Mouse (Mus musculus): Measurements from ENCODE around the gene Rassf6. TPM values are rescaled to one million over a fixed set of nuclear protein-coding genes. Genes with fewer than 3 reads are reported as not detected.
"Not testable (repeated sequence)": the region's sequence is repeated elsewhere in the genome, so short reads cannot be mapped to it uniquely, and the experiment has no call there.

Gene Rassf6
- total RNA-seq, 2 experiments from 2014 or later = 1.0 to 1.7 TPM

- intact Hi-C loops (cut with DNase I) = no loop called here
- DNase-seq (ENCODE audit: low spot score in 2 of 2) = no peak
These were observed 11.9 kb downstream of the Rassf6 start for GRCm38 (mm10) chr5:90628530-90628929.

DNA sequence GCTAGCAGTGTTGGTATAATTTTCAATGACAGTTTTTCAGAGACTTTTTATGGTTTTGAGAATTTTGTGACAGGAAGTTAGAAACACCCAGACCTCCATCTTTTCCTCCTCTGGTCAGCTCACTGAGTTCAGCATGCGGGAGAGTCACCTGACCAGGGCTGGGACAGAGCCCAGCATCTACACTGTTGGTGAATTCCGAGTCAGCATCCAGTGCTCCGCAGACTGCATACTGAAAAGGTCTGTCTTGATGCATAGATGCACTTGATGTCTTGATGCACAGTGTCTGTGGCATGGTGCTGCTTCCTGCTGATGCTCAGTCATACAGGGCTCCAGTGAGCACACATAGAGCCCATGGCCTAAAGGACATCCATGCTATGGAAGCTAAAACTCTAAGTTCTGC is 12.4 kb downstream of the Rassf6 start:
- intact Hi-C loops (cut with DNase I) = no loop called here

GRCm38 (mm10) chr5:90627423-90627822 is 13.0 kb downstream of the Rassf6 start:
- intact Hi-C loops (cut with DNase I) = no loop called here
- no peak for DNase-seq (ENCODE audit: low spot score in 2 of 2)

More for the DNA sequence above, 12.4 kb downstream of the Rassf6 start:
- no peak for DNase-seq (ENCODE audit: low spot score in 2 of 2)

- no peak for DNase-seq (ENCODE audit: low spot score in 2 of 2)
- intact Hi-C loops (cut with DNase I) = no loop called here
These were observed 15.6 kb downstream of the Rassf6 start for GRCm38 (mm10) chr5:90624708-90625425.

DNA sequence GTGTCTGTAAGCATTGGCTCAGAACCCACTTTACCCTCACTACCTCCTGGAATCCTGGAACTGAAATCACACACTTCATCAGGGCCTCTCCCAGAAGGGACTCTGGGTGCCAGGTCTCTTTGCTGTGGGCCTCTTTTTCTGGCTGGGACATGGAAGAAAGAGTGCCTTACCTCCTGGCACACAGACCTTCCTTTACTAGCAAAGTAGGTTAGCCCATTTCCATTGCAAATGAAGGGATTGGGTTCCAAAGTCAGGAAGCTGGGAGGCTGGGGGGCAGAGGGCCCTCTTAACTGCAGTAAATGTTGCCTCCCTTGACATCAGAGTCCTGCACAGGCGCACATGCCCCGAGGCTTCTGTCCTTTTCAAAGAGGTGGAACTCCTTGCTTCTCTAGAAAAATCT is 17.2 kb downstream of the Rassf6 start:
- intact Hi-C loops (cut with DNase I) = no loop called here
- no peak for DNase-seq (ENCODE audit: low spot score in 2 of 2)

DNA sequence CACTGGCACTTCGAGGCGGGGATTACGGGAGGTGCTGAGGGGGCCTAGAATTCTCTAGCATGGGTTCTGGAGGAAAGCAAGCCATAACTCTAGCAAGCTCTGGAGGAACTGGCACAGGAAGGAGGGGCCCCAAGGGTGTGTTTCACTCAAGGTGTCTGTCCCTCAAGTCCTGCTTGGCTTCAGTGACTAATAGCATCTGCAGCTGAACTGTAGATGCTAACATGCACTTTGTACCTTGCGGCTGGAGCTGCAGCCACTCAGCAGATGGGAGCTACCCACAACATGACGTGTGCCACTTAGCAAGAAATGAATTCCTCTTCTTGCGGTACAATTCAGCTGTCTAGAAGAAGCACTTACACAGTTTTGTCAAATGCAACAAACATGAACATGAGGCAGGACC is 18.7 kb downstream of the Rassf6 start:
- intact Hi-C loops (cut with DNase I) = no loop called here
- DNase-seq (ENCODE audit: low spot score in 2 of 2) = peak in 1 of 2 experiments; percentile 8

- peak in 1 of 2 experiments; percentile 10 for DNase-seq (ENCODE audit: low spot score in 2 of 2)
- intact Hi-C loops (cut with DNase I) = no loop called here
These were observed 19.1 kb downstream of the Rassf6 start for GRCm38 (mm10) chr5:90621316-90621715.

DNA sequence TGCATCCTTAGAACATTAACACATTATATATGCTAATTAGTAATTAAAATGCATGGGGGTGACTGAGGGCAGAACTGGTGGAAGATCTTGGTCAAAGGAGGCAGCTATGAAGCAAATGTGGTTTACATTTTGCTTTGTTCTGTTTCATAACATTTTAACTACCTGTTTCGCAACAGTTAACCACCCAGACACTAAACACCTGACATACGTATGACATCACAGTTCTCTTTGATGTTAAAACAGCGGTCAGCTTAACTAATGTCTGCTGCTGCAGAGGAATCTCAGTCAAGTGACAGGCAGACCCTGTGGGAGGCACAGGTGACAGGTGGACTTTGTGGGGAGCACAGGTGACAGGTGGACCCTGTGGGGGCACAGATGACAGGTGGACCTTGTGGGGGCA is 22.6 kb downstream of the Rassf6 start:
- DNase-seq (ENCODE audit: low spot score in 2 of 2) = no peak
- intact Hi-C loops (cut with DNase I) = no loop called here

GRCm38 (mm10) chr5:90612751-90613150 is 27.7 kb downstream of the Rassf6 start:
- DNase-seq (ENCODE audit: low spot score in 2 of 2); intact Hi-C loops (cut with DNase I): not testable (repeated sequence)

- intact Hi-C loops (cut with DNase I) = no loop called here
- DNase-seq (ENCODE audit: low spot score in 2 of 2) = no peak
These were observed 28.4 kb downstream of the Rassf6 start for GRCm38 (mm10) chr5:90611996-90612611.

DNA sequence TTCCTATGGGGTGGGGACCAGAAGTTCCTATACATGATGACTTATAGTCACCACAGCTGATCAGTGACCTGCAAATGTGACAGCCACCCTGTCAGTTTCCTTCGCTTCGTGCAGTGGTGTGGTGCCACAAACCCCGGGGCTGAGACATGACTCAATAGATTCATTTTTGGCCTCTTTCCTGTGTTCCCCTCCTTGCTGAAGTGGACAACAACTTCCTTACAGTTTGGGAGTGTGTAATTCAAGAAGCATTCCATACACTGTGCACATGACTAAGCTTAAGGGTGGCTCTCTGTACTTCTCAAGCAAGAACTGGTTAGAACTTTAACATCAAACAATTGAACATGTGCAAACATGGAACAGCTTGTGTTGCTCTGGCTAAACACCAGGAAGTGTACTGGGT is 29.1 kb downstream of the Rassf6 start:
- intact Hi-C loops (cut with DNase I) = no loop called here
- DNase-seq (ENCODE audit: low spot score in 2 of 2) = no peak

DNA sequence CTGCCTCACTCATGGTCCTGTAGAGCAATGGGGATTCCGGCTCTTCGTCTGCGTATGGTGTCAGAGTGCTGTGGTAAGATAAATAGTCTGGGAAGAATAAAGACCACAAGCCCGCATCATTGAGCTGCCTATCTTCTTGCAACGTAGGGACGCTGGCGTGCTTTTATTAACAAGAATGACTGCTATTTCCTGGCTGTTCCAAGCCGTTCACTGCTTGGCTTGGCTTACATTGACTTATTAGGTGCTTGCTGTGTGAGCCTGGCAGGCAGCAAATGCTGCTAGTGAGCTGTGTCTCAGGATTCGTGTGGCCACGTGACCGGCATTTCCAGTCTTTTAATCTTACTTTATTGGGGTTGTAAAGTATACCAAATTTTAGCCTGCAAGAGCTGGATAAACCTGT is 31.6 kb downstream of the Rassf6 start:
- no peak for DNase-seq (ENCODE audit: low spot score in 2 of 2)
- intact Hi-C loops (cut with DNase I) = no loop called here

- peak in 1 of 2 experiments; percentile 22 for DNase-seq (ENCODE audit: low spot score in 2 of 2)
- intact Hi-C loops (cut with DNase I) = no loop called here
These were observed 37.0 kb downstream of the Rassf6 start for GRCm38 (mm10) chr5:90603407-90603923.

GRCm38 (mm10) chr5:90601469-90601868 is 39.0 kb downstream of the Rassf6 start:
- intact Hi-C loops (cut with DNase I) = loop anchor here (2.0 kb wide), 1 partner anchor 51 kb away; no protein-coding TSS in a partner anchor
- peak; percentile 65 to 72 for DNase-seq (ENCODE audit: low spot score in 2 of 2)

- no peak for DNase-seq (ENCODE audit: low spot score in 2 of 2)
- intact Hi-C loops (cut with DNase I) = loop anchor here (10.0 kb wide), 1 partner anchor 371 kb away; the partner anchor contains the start of gene Cox18
These were observed 44.3 kb downstream of the Rassf6 start for GRCm38 (mm10) chr5:90596155-90596554.

DNA sequence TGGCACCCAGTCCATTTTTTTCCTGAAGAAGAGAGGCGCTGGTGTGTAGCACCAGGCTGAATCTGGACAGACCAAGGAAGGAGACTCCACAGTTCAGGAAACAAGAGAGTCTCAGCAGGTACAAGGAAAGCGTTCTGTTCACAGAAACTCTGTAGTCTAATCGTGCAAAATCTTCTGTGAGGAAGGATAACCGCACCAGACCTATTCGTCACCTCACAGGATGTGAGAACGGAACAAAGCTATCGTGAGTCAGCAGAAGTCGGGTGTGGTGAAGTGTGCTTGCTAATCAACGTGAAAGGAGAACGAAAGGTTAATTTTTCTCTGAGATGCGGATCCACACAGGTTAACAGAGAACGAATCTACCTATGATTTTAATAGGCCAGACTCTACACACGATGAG is 45.5 kb downstream of the Rassf6 start:
- intact Hi-C loops (cut with DNase I) = loop anchor here (10.0 kb wide), 1 partner anchor 370 kb away; the partner anchor contains the start of gene Cox18
- DNase-seq (ENCODE audit: low spot score in 2 of 2) = no peak

DNA sequence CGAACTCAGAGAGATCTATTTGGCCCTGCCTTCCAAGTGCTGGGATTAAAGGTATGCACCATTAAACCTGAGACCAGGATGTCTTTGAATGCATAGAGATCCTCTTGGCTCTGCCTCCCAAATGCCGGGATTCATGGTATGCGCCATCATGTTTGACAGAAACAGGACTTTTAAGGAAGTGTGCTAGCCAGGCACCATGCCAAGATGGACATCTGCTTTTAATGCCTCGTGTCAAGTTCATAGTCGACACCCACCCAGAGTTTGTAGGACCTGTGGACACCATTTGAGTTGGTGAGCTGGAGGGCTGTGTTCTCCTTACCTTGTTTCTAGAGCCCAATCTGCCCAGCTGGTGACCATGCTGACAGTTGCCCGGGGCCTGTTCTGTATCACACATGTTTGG is 48.5 kb downstream of the Rassf6 start:
- DNase-seq (ENCODE audit: low spot score in 2 of 2) = no peak
- intact Hi-C loops (cut with DNase I) = loop anchor here (10.0 kb wide), 1 partner anchor 367 kb away; the partner anchor contains the start of gene Cox18

DNA sequence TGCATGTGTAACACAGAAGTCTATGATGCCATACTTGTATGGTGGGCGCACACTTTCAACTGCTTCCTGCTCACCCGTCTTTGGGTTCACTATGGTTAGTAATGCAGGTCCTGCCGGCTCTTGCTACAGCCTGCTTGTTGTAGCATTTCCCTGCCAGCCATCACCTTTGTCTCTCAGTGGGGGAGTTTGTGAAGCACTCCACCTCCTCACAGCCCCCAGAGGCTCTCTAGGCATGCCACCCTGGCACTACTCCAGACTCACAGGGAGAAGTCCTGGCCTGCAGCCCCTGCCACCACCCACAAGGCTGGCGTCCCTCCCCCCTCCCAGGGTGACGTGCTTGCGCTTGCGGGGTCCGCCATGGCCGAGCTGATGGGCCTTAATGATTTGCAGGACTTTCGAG is 49.8 kb downstream of the Rassf6 start:
- intact Hi-C loops (cut with DNase I) = loop anchor here (10.0 kb wide), 1 partner anchor 366 kb away; the partner anchor contains the start of gene Cox18

DNA sequence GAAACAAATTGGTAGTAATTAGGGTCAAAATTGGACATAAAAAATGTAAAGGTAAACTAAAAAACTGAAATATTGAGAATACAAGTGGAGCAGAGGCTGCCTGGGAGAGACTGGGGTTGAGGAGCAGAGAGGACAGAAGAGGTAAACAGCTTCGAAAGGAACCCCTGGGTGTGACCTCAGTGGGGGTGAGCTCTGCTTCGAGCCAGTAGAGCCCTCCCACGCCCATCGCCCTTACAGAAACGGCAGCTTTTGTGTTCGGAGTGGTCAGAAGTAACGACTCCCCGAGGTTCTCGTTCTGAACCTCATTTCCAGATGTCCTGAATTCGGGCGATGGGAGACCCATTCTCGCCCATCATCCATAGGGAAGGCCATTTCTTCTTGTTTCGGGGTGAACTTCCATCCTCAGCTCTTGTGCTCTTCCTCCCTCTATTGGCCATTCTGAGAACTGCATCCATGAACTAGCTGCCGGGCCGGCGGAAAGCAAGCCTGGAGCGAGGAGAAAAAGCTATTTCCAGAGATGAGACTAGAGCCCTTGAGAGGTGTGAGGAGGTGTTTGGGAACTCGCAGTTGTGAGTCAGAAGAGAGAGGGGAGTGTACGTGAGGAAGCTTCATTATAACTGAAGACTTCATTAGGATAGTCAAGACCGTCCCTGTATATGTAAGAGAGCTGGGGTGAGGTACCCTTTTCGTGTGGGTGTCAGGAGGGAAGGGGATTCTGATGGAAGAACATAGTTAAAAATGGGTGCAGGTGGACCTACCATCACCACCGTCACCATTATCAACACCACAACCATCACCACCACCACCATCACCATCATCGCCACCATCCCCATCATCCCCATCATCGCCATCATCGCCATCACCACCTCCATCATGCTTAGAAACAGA is 51.5 kb downstream of the Rassf6 start:
- DNase-seq (ENCODE audit: low spot score in 2 of 2) = peak; percentile 91 to 93
- intact Hi-C loops (cut with DNase I) = loop anchor here (2.0 to 5.0 kb wide), 2 partner anchors 87 to 184 kb away; no protein-coding TSS in a partner anchor

More for the DNA sequence above, 49.8 kb downstream of the Rassf6 start:
- no peak for DNase-seq (ENCODE audit: low spot score in 2 of 2)

Data from left cerebral cortex, postnatal 14 days (tissue).